Mouse (Mus musculus): ENCODE measurements around the gene Gm11992. TPM values are rescaled to one million over a fixed set of nuclear protein-coding genes. Genes with fewer than 3 reads are reported as not detected.

The Gm11992 gene
- polyA plus RNA-seq, 1 experiment from 2014 or later = 0.79 TPM

DNA sequence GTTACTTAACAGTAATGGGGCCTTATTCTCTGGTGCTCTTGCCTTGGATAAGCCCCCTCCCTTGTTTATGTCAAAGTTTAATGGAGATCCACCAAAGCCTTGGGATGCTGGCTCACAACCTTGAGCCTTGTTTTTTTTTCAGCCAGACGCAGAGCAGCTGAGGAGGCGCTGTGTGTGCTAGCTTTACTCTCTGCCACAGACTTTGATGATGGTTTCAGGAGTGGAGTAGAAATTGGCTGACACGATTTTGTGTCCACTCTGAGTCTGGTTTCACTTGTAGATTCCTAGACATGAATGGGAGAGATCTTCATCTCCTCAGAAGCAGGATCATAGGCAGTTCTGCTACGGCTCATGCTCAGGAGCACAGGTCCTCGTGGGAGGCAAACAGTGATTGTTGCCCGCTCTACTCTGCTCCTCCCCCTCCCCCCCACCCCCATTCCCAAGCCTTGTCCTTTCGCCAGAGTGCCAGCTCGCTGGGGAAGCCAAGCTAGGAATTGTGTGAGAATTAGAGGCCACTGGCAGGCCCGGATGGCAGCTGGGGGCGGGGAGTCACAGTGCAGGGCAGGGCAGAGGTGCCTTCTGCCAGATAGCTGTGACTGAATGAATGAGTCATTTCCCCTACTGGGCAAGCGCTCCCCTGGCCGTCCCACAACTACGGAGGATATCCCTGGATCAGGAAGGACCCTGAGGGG, 69.1 kb downstream of the Gm11992 start:
- Histone ChIP-seq H3K4me3 (ENCODE audit: low read depth, low read length) (peak overlapping the region; percentile 45), H3K27me3 (ENCODE audit: control insufficient read depth, insufficient read depth, low read length) (peaks cover 22% of the 10 kb centered on the region), H3K9me3 (ENCODE audit: control insufficient read depth, low read length) (no peaks in the 10 kb centered on the region), H3K4me1 (replicated peaks; ENCODE audit: control insufficient read depth, insufficient read depth, low read length) (0 out of 2 replicates have a peak, but pooled peaks cover 8% of the 10 kb centered on the region), H3K9ac (ENCODE audit: low read depth, low read length) (no peak overlapping the region), H3K27ac (ENCODE audit: low read depth, low read length) (no peak overlapping the region), H3K4me2 (replicated peaks; ENCODE audit: low read depth, low read length) (peak overlapping the region; percentile 97), H3K36me3 (ENCODE audit: control insufficient read depth, insufficient read depth, low read length) (no peaks in the 10 kb centered on the region)
- WGBS = 3% methylated on average over 13 of the region's 13 CpGs
- DNase-seq (ENCODE audit: low spot score) = peak; percentile 50
- ATAC-seq (ENCODE audit: low FRiP score) = peak; percentile 57

DNA sequence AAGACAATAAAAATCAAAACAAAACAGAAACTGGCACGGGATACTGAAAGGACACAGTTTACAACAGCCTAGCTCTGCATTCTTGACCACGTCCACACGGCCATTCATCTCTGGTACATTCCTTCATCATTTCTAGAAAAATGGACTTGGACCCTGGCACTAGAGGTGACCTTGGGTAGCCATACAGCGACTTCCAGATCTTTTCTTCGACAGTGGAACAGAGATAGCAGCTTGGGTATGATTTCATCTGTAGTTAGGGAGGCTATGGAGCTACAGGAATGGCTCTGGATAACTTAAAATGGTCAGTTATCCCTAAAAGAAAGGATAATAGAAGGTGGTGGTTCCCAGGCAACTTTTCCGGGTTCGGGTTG, 69.6 kb downstream of the Gm11992 start, which contains the start of gene Upp1:
Upp1 (plus strand) TSS at position 54 of the 371 bp plus-strand sequence.
- Histone ChIP-seq H3K27ac (ENCODE audit: low read depth, low read length) (no peak within 1 kb of the TSS), H3K4me1 (replicated peaks; ENCODE audit: control insufficient read depth, insufficient read depth, low read length) (0 out of 2 replicates have a peak, but pooled peaks cover 8% of the 10 kb centered on the region), H3K4me3 (ENCODE audit: low read depth, low read length) (peak within 1 kb of the TSS; percentile 45), H3K9me3 (ENCODE audit: control insufficient read depth, low read length) (no peaks in the 10 kb centered on the region), H3K36me3 (ENCODE audit: control insufficient read depth, insufficient read depth, low read length) (no peaks in the 10 kb centered on the region), H3K9ac (ENCODE audit: low read depth, low read length) (peak within 1 kb of the TSS; percentile 44; the same call in 1 of the 2 replicates), H3K4me2 (replicated peaks; ENCODE audit: low read depth, low read length) (peak within 1 kb of the TSS; percentile 97), H3K27me3 (ENCODE audit: control insufficient read depth, insufficient read depth, low read length) (peaks cover 22% of the 10 kb centered on the region)
- DNase-seq (ENCODE audit: low spot score) (no peak), ATAC-seq (ENCODE audit: low FRiP score) (peak; percentile 36)
- under 1% methylated on average over 7 of the region's 7 CpGs for WGBS

DNA sequence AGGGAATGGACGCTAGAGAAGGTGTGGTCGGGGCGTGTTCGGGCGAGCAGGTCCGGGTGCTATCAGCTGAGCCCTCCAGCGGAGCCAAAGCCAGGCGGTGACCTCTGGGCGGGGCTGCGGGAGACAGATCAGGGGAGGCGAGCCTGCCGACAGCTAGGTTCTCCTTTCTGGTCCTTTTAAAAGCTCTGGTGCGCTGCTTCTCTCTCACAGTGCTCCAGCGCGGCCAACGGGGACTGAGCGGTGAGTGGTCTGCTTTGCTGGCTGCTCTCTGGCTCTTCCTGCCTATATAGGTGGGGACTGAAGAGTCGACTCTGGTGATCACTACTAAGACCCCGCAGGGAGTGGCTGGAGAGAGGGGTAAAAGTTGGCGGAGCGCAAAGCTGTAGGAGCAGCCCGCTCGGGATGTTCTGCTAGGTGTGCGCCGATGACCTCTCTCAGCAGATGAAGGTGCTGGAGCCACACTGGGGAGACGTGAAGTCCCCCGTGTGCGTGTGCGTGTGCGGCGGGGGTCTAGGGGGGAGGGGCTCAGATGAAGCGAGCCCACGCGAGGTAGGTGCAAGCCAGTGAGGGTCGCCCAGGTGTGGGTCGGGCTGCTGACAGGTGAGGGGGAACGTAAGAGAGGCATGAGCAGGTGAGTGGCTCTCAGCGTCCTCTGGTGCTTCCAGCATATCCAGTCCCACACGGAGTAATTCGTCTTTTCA, 70.2 kb downstream of the Gm11992 start:
- Histone ChIP-seq H3K36me3 (ENCODE audit: control insufficient read depth, insufficient read depth, low read length) (no peaks in the 10 kb centered on the region), H3K27ac (ENCODE audit: low read depth, low read length) (no peak overlapping the region), H3K4me2 (replicated peaks; ENCODE audit: low read depth, low read length) (peak overlapping the region; percentile 97), H3K9ac (ENCODE audit: low read depth, low read length) (peak overlapping the region; percentile 44; the same call in 1 of the 2 replicates), H3K4me3 (ENCODE audit: low read depth, low read length) (peak overlapping the region; percentile 45), H3K27me3 (ENCODE audit: control insufficient read depth, insufficient read depth, low read length) (peaks cover 22% of the 10 kb centered on the region), H3K9me3 (ENCODE audit: control insufficient read depth, low read length) (no peaks in the 10 kb centered on the region), H3K4me1 (replicated peaks; ENCODE audit: control insufficient read depth, insufficient read depth, low read length) (0 out of 2 replicates have a peak, but pooled peaks cover 8% of the 10 kb centered on the region)
- DNase-seq (ENCODE audit: low spot score) (peak; percentile 58), ATAC-seq (ENCODE audit: low FRiP score) (peak; percentile 43)
- WGBS = under 1% methylated on average over 39 of the region's 40 CpGs

Other genes starting within 250 kb of the Gm11992 start
- gene Pkd1l1, start 75.3 kb upstream of the Gm11992 start, polyA plus RNA-seq (2014; fragmentation: Nextera tagmentation; extraction: Ambion mirVana) = 0.07 TPM in 1 of 2 replicates, not detected in the other
- gene Hus1, start 37.4 kb upstream of the Gm11992 start, polyA plus RNA-seq (2014; fragmentation: Nextera tagmentation; extraction: Ambion mirVana) = 16.9 and 19.0 TPM in 2 replicates
- gene Sun3, start 397 bp downstream of the Gm11992 start, polyA plus RNA-seq (2014; fragmentation: Nextera tagmentation; extraction: Ambion mirVana) = 0.23 TPM in 1 of 2 replicates, not detected in the other
- gene Upp1, start 69.5 kb downstream of the Gm11992 start, polyA plus RNA-seq (2014; fragmentation: Nextera tagmentation; extraction: Ambion mirVana) = 7.7 and 8.8 TPM in 2 replicates
- 0.01 TPM in 1 of 2 replicates, not detected in the other for gene Abca13, start 143.3 kb downstream of the Gm11992 start, polyA plus RNA-seq (2014; fragmentation: Nextera tagmentation; extraction: Ambion mirVana)